Mouse (Mus musculus): ENCODE results near the gene Ralgps2.

DNA sequence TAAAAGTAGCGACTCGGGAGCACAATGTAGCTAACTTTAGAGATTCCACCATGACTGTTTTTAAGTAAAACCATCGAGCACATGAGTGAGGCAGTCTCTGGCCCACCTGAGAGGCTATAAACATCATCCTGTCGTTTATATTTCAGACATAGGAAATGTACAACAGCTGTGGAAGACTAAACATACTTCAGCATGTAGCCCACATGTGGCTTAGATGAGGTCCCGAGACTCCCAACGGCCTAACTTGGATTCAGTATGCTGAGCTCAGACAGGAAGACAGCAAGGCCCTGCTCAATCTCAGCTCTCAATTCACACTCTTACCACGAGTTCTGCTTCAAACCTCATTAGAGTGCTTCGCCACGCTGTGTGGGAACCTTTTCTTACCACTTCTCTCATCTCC, 87.0 kb downstream of the Ralgps2 start:
- TF ChIP-seq CTCF (IDR thresholded peaks at IDR 0.05; ENCODE audit: low read depth) (no peak), EP300 (optimal IDR thresholded peaks at IDR 0.05) (no peak)
